Mouse (Mus musculus): Measurements from ENCODE around the gene Dcxr. TPM values are rescaled to one million over a fixed set of nuclear protein-coding genes. Genes with fewer than 3 reads are reported as not detected.
"Not testable (repeated sequence)": the region's sequence is repeated elsewhere in the genome, so short reads cannot be mapped to it uniquely, and the experiment has no call there.

Dcxr gene
- polyA plus RNA-seq, 1 experiment from 2014 or later = 7.5 TPM

DNA sequence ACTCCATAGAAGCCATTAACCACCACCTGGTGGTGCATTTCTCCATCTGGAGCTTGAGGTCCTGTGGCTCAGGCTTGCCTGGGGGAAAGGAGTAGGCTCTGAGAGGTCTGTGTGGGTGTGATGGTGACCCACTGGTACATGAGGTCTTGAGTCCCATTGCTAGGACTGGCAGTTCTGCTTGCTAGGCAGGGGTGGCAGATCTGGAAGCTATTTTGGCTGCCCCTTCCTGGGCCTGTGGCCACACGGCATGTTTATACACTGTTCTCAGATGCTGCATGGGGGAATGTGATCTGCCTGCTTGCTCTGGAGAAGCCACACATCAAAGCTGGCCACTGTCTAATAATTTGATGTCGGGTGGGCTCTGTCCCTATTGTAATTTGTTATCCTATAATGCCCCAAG lies 43.0 kb downstream of the Dcxr start:
- Histone ChIP-seq H3K9ac (no peak overlapping the region), H3K4me1 (peaks cover 9% of the 10 kb centered on the region), H3K9me3 (no peaks in the 10 kb centered on the region), H3K4me3 (no peak overlapping the region), H3K27me3 (replicated peaks) (no peaks in the 10 kb centered on the region), H3K27ac (replicated peaks) (no peak overlapping the region), H3K4me2 (no peak overlapping the region), H3K36me3 (peaks cover 76% of the 10 kb centered on the region)
- WGBS = 71% methylated on average over 2 of the region's 2 CpGs
- ATAC-seq (ENCODE audit: extremely low read depth, insufficient number of reproducible peaks, low FRiP score, low TSS enrichment) = no peak

DNA sequence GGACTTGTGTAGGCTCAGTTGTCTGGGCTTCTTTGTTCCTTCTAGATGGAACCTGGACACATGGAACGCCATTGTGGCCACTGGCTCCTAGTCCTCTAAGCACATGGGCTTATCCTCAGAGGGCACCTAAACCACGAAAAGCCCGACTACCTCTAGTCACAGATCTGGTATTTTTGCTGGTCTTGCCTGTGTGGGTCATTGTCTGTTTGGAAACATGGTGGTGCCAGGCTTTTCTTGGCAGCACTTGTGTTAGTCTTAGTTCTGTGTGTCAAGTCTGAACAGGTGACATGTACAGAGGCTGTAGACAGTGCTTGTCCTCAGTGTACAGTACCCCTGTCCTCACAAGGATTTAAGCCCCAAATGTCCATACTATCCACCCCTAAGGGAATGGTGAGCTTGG lies 43.5 kb downstream of the Dcxr start:
- no peak for ATAC-seq (ENCODE audit: extremely low read depth, insufficient number of reproducible peaks, low FRiP score, low TSS enrichment)
- H3K36me3 ChIP-seq = peaks cover 76% of the 10 kb centered on the region
- no peaks in the 10 kb centered on the region for H3K27me3 ChIP-seq (replicated peaks)
- H3K4me1 ChIP-seq = peaks cover 9% of the 10 kb centered on the region
- no peaks in the 10 kb centered on the region for H3K9me3 ChIP-seq
- no peak overlapping the region for H3K9ac ChIP-seq
- no peak overlapping the region for H3K4me3 ChIP-seq
- 75% methylated on average over 3 of the region's 3 CpGs for WGBS
- no peak overlapping the region for H3K4me2 ChIP-seq
- H3K27ac ChIP-seq (replicated peaks) = no peak overlapping the region

DNA sequence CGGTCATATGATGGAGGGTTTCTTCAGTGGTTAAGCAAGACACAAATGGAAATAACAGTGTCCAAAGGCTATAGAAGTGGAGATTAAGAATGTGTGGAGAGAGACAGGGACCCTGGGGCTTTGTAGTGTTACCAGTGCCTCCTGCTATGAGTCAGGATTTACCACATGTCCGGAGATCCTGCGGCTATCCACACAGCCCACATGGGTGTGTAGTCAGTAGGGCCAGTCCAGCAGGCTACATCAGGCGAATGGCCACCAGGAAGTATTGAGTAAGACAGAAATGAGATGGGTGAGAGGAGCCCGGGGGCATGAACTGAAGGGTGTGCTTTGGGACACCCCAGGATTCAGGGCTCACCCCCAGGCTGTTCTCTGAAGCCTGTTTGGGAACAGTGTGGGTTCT lies 44.4 kb downstream of the Dcxr start:
- Histone ChIP-seq H3K4me2 (no peak overlapping the region), H3K27me3 (replicated peaks) (no peaks in the 10 kb centered on the region), H3K9me3 (no peaks in the 10 kb centered on the region), H3K27ac (replicated peaks) (no peak overlapping the region), H3K9ac (no peak overlapping the region), H3K4me1 (peaks cover 9% of the 10 kb centered on the region), H3K4me3 (no peak overlapping the region), H3K36me3 (peaks cover 76% of the 10 kb centered on the region)
- WGBS = 86% methylated on average over 5 of the region's 5 CpGs
- no peak for ATAC-seq (ENCODE audit: extremely low read depth, insufficient number of reproducible peaks, low FRiP score, low TSS enrichment)

- no peak for ATAC-seq (ENCODE audit: extremely low read depth, insufficient number of reproducible peaks, low FRiP score, low TSS enrichment)
- Histone ChIP-seq H3K27ac (replicated peaks) (no peak overlapping the region), H3K4me2 (no peak overlapping the region), H3K9me3 (no peaks in the 10 kb centered on the region), H3K9ac (no peak overlapping the region), H3K27me3 (replicated peaks) (no peaks in the 10 kb centered on the region), H3K4me1 (peaks cover 19% of the 10 kb centered on the region), H3K4me3 (no peak overlapping the region), H3K36me3 (peaks cover 72% of the 10 kb centered on the region)
- 74% methylated on average over 3 of the region's 3 CpGs for WGBS
These were observed 47.2 kb downstream of the Dcxr start for GRCm38 (mm10) chr11:120679909-120680308.

- H3K9me3 ChIP-seq = no peaks in the 10 kb centered on the region
- no peak overlapping the region for H3K4me3 ChIP-seq
- no peaks in the 10 kb centered on the region for H3K27me3 ChIP-seq (replicated peaks)
- no peak for ATAC-seq (ENCODE audit: extremely low read depth, insufficient number of reproducible peaks, low FRiP score, low TSS enrichment)
- peaks cover 62% of the 10 kb centered on the region for H3K36me3 ChIP-seq
- H3K4me2 ChIP-seq = no peak overlapping the region
- no peak overlapping the region for H3K27ac ChIP-seq (replicated peaks)
- WGBS = 83% methylated on average over 4 of the region's 4 CpGs
- no peak overlapping the region for H3K9ac ChIP-seq
- H3K4me1 ChIP-seq = peaks cover 25% of the 10 kb centered on the region
These were observed 50.1 kb downstream of the Dcxr start for GRCm38 (mm10) chr11:120676951-120677350.

DNA sequence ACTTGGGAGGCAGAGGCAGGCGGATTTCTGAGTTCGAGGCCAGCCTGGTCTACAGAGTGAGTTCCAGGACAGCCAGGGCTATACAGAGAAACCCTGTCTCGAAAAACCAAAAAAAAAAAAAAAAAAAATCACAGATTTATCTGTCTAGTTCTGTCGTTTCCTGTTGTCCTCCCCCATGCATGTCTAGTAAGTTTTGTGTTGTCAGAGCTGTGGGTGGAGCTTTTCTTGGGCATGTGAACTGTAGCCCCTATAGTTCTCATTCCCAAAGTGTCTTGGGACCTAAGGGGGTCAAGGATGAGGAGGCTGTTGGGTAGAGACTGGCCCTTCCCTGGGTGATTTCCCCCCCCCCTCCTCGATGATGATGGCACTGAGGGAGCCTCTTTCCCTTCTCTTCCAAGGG lies 51.2 kb downstream of the Dcxr start:
- not testable (repeated sequence) for H3K4me2 ChIP-seq; H3K4me3 ChIP-seq; H3K9me3 ChIP-seq; H3K27ac ChIP-seq (replicated peaks); ATAC-seq (ENCODE audit: extremely low read depth, insufficient number of reproducible peaks, low FRiP score, low TSS enrichment); H3K27me3 ChIP-seq (replicated peaks); H3K9ac ChIP-seq
- peaks cover 25% of the 10 kb centered on the region for H3K4me1 ChIP-seq
- H3K36me3 ChIP-seq = peaks cover 54% of the 10 kb centered on the region
- WGBS = 71% methylated on average over 5 of the region's 5 CpGs

Other genes starting within 250 kb of the Dcxr start
- gene Mrpl12, start 242.7 kb downstream of the Dcxr start, polyA plus RNA-seq (2015; fragmentation: Nextera tagmentation; extraction: Ambion mirVana) = 212 and 228 TPM in 2 replicates
- gene Slc25a10, start 235.4 kb downstream of the Dcxr start, polyA plus RNA-seq (2015; fragmentation: Nextera tagmentation; extraction: Ambion mirVana) = 42.9 and 43.2 TPM in 2 replicates
- 2.1 and 2.4 TPM in 2 replicates for gene Gcgr, start 196.6 kb downstream of the Dcxr start, polyA plus RNA-seq (2015; fragmentation: Nextera tagmentation; extraction: Ambion mirVana)
- 134 and 140 TPM in 2 replicates for gene Mcrip1, start 177.6 kb downstream of the Dcxr start, polyA plus RNA-seq (2015; fragmentation: Nextera tagmentation; extraction: Ambion mirVana)
- not detected in 2 replicates for gene Ppp1r27, start 176.1 kb downstream of the Dcxr start, polyA plus RNA-seq (2015; fragmentation: Nextera tagmentation; extraction: Ambion mirVana)
- gene P4hb, start 154.0 kb downstream of the Dcxr start, polyA plus RNA-seq (2015; fragmentation: Nextera tagmentation; extraction: Ambion mirVana) = 427 and 448 TPM in 2 replicates
- gene Arhgdia, start 145.7 kb downstream of the Dcxr start, polyA plus RNA-seq (2015; fragmentation: Nextera tagmentation; extraction: Ambion mirVana) = 435 and 436 TPM in 2 replicates
- gene Alyref, start 128.9 kb downstream of the Dcxr start, polyA plus RNA-seq (2015; fragmentation: Nextera tagmentation; extraction: Ambion mirVana) = 253 and 284 TPM in 2 replicates
- 174 and 199 TPM in 2 replicates for gene Anapc11, start 128.9 kb downstream of the Dcxr start, polyA plus RNA-seq (2015; fragmentation: Nextera tagmentation; extraction: Ambion mirVana)
- gene Npb, start 118.8 kb downstream of the Dcxr start, polyA plus RNA-seq (2015; fragmentation: Nextera tagmentation; extraction: Ambion mirVana) = 14.9 and 18.6 TPM in 2 replicates
- gene Pcyt2, start 109.3 kb downstream of the Dcxr start, polyA plus RNA-seq (2015; fragmentation: Nextera tagmentation; extraction: Ambion mirVana) = 71.8 and 90.4 TPM in 2 replicates
- 17.7 and 20.4 TPM in 2 replicates for gene Sirt7, start 102.0 kb downstream of the Dcxr start, polyA plus RNA-seq (2015; fragmentation: Nextera tagmentation; extraction: Ambion mirVana)
- gene Mafg, start 93.7 kb downstream of the Dcxr start, polyA plus RNA-seq (2015; fragmentation: Nextera tagmentation; extraction: Ambion mirVana) = 18.1 and 19.9 TPM in 2 replicates
- gene Pycr1, start 83.5 kb downstream of the Dcxr start, polyA plus RNA-seq (2015; fragmentation: Nextera tagmentation; extraction: Ambion mirVana) = 22.2 and 23.5 TPM in 2 replicates
- gene Myadml2, start 79.1 kb downstream of the Dcxr start, polyA plus RNA-seq (2015; fragmentation: Nextera tagmentation; extraction: Ambion mirVana) = 13.0 and 13.9 TPM in 2 replicates
- gene Notum, start 66.1 kb downstream of the Dcxr start, polyA plus RNA-seq (2015; fragmentation: Nextera tagmentation; extraction: Ambion mirVana) = 2.3 and 2.7 TPM in 2 replicates
- 105 and 109 TPM in 2 replicates for gene Aspscr1, start 54.3 kb downstream of the Dcxr start, polyA plus RNA-seq (2015; fragmentation: Nextera tagmentation; extraction: Ambion mirVana)
- 120 and 122 TPM in 2 replicates for gene Cenpx, start 13.5 kb downstream of the Dcxr start, polyA plus RNA-seq (2015; fragmentation: Nextera tagmentation; extraction: Ambion mirVana)
- 27.8 and 28.1 TPM in 2 replicates for gene Lrrc45, start 13.4 kb downstream of the Dcxr start, polyA plus RNA-seq (2015; fragmentation: Nextera tagmentation; extraction: Ambion mirVana)
- 6.4 and 9.8 TPM in 2 replicates for gene Rac3, start 5.8 kb downstream of the Dcxr start, polyA plus RNA-seq (2015; fragmentation: Nextera tagmentation; extraction: Ambion mirVana)
- 2.1 and 3.8 TPM in 2 replicates for gene Cbr2, start 4.8 kb upstream of the Dcxr start, polyA plus RNA-seq (2015; fragmentation: Nextera tagmentation; extraction: Ambion mirVana)
- gene Hmga1b, start 35.5 kb upstream of the Dcxr start, polyA plus RNA-seq (2015; fragmentation: Nextera tagmentation; extraction: Ambion mirVana) = 1.8 and 2.6 TPM in 2 replicates
- gene Rfng, start 56.9 kb upstream of the Dcxr start, polyA plus RNA-seq (2015; fragmentation: Nextera tagmentation; extraction: Ambion mirVana) = 21.4 and 24.5 TPM in 2 replicates
- gene Gps1, start 57.0 kb upstream of the Dcxr start, polyA plus RNA-seq (2015; fragmentation: Nextera tagmentation; extraction: Ambion mirVana) = 139 and 146 TPM in 2 replicates
- gene Dus1l, start 69.1 kb upstream of the Dcxr start, polyA plus RNA-seq (2015; fragmentation: Nextera tagmentation; extraction: Ambion mirVana) = 40.8 and 45.2 TPM in 2 replicates
- gene Fasn, start 97.3 kb upstream of the Dcxr start, polyA plus RNA-seq (2015; fragmentation: Nextera tagmentation; extraction: Ambion mirVana) = 23.2 and 26.4 TPM in 2 replicates
- 3.1 and 3.7 TPM in 2 replicates for gene Ccdc57, start 205.6 kb upstream of the Dcxr start, polyA plus RNA-seq (2015; fragmentation: Nextera tagmentation; extraction: Ambion mirVana)
- gene Slc16a3, start 221.2 kb upstream of the Dcxr start, polyA plus RNA-seq (2015; fragmentation: Nextera tagmentation; extraction: Ambion mirVana) = 224 and 258 TPM in 2 replicates